8 mouse cellular contexts compared by ENCODE assay signal in the genomic region with DNA sequence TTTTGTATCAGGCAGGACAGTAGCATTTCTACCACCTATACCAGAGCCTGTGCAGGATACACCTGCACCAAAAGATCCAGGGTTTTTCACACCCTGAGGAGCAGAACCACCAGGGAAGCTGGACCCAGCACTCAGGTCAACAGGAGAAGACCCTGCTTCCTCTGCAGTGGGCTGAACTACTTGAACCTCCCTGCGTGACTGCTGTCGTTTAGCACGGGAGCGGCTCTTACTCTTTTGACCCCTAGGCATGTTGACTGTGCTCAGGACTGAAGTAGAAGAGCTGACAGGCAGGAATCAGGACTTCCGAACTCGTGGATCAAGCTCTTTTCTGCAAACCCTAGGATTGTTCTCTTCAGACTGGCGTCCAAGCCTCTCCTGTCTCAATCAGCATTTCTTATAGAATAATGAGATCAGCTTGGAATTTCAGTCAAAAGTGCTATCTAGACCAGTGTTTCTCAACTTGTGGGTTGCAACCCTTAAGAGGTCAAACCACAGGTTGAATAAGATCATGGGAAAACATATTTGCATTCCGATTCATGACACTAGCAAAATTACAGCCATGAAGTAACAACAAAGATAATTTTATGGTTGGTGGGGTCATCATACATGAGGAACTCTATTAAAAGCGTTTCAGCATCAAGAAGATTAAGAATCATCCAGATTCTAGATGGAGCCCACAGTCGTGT. TPM values are rescaled to one million over a fixed set of nuclear protein-coding genes. Genes with fewer than 3 reads are reported as not detected.
DNase-seq lines count a peak whose midpoint lies in the region; ATAC-seq and TF ChIP-seq lines count a peak whose summit lies in the region.

No protein-coding gene starts in this region.

- H3K27ac ChIP-seq in MEL (ENCODE audit: control insufficient read depth, low read depth, low read length) = peak overlapping the region; percentile 81
- peak overlapping the region; percentile 94 for H3K27ac ChIP-seq in forebrain, embryonic 12.5 days
- H3K27ac ChIP-seq in limb, embryonic 10.5 days = peak overlapping the region; percentile 91
- H3K27ac ChIP-seq in neural tube, embryonic 13.5 days (replicated peaks) = peak overlapping the region; percentile 90

- TF ChIP-seq POLR2A in MEL (IDR thresholded peaks at IDR 0.05; ENCODE audit: control insufficient read depth in 1 of 2, insufficient read depth in 1 of 2, low read depth in 1 of 2, low read length in 2 of 2, poor library complexity in 1 of 2) = no peak

- peak overlapping the region; percentile 98 for H3K9ac ChIP-seq in MEL (ENCODE audit: control insufficient read depth, low read depth, low read length, poor library complexity, severe bottlenecking)
- H3K9ac ChIP-seq in forebrain, embryonic 12.5 days = peak overlapping the region; percentile 92
- H3K9ac ChIP-seq in neural tube, embryonic 13.5 days = peak overlapping the region; percentile 97

- no peaks in the 10 kb centered on the region for H3K9me3 ChIP-seq in MEL (replicated peaks; ENCODE audit: insufficient read depth, low read length)
- no peaks in the 10 kb centered on the region for H3K9me3 ChIP-seq in forebrain, embryonic 12.5 days
- H3K9me3 ChIP-seq in limb, embryonic 10.5 days (replicated peaks) = no peaks in the 10 kb centered on the region
- H3K9me3 ChIP-seq in neural tube, embryonic 13.5 days = no peaks in the 10 kb centered on the region

- peaks cover 0 to 14% of the 10 kb centered on the region in 2 experiments; a peak in 3 of 4 replicates for H3K36me3 ChIP-seq in MEL (ENCODE audit: control insufficient read depth in 1 of 2, insufficient read depth in 2 of 2, low read length in 2 of 2)
- no peaks in the 10 kb centered on the region; the same call in 1 of the 2 replicates for H3K36me3 ChIP-seq in forebrain, embryonic 12.5 days (replicated peaks)
- peaks cover 13% of the 10 kb centered on the region for H3K36me3 ChIP-seq in limb, embryonic 10.5 days
- no peaks in the 10 kb centered on the region for H3K36me3 ChIP-seq in neural tube, embryonic 13.5 days

- peaks cover 29% of the 10 kb centered on the region for H3K79me2 ChIP-seq in MEL (ENCODE audit: control insufficient read depth, insufficient read depth, low read length, poor library complexity)

- peak overlapping the region; percentile 57 to 100 for H3K4me3 ChIP-seq in MEL (ENCODE audit: control insufficient read depth in 1 of 2, insufficient read depth in 1 of 2, low read depth in 2 of 2, low read length in 2 of 2)
- peak overlapping the region; percentile 91 for H3K4me3 ChIP-seq in forebrain, embryonic 12.5 days (replicated peaks)
- H3K4me3 ChIP-seq in limb, embryonic 10.5 days = peak overlapping the region; percentile 69
- H3K4me3 ChIP-seq in neural tube, embryonic 13.5 days = peak overlapping the region; percentile 96

- TF ChIP-seq CTCF in MEL (IDR thresholded peaks at IDR 0.05 in 2 of 3, conservative IDR thresholded peaks at IDR 0.05 in 1 of 3; ENCODE audit: control insufficient read depth in 1 of 3, insufficient read depth in 1 of 3, low read depth in 2 of 3, low read length in 3 of 3, poor library complexity in 1 of 3, severe bottlenecking in 1 of 3) = no peak

- TF ChIP-seq RAD21 in MEL (IDR thresholded peaks at IDR 0.05; ENCODE audit: low read depth, low read length) = no peak

- no peak for TF ChIP-seq EP300 in MEL (IDR thresholded peaks at IDR 0.05; ENCODE audit: low read depth in 1 of 2, low read length in 2 of 2)

- H3K27me3 ChIP-seq in MEL (ENCODE audit: control insufficient read depth in 1 of 2, insufficient read depth in 2 of 2, low read length in 2 of 2) = no peaks in the 10 kb centered on the region; a peak in 1 of 4 replicates
- H3K27me3 ChIP-seq in forebrain, embryonic 12.5 days = no peaks in the 10 kb centered on the region
- no peaks in the 10 kb centered on the region for H3K27me3 ChIP-seq in limb, embryonic 10.5 days (ENCODE audit: low read depth, poor library complexity, severe bottlenecking)
- no peaks in the 10 kb centered on the region for H3K27me3 ChIP-seq in neural tube, embryonic 13.5 days

- no peak for ATAC-seq in forebrain, embryonic 12.5 days (ENCODE audit: low FRiP score)
- no peak for ATAC-seq in neural tube, embryonic 13.5 days (ENCODE audit: low read depth)
- no peak for ATAC-seq in CD4-positive, CD25-positive, alpha-beta regulatory T cell, adult 4 months

- H3K4me1 ChIP-seq in MEL (ENCODE audit: control insufficient read depth in 1 of 2, insufficient read depth in 2 of 2, low read length in 2 of 2) = peaks cover 0 to 3% of the 10 kb centered on the region in 2 experiments; a peak in 2 of 4 replicates
- H3K4me1 ChIP-seq in forebrain, embryonic 12.5 days = peaks cover 26% of the 10 kb centered on the region
- peaks cover 17% of the 10 kb centered on the region for H3K4me1 ChIP-seq in limb, embryonic 10.5 days
- H3K4me1 ChIP-seq in neural tube, embryonic 13.5 days (replicated peaks) = peaks cover 25% of the 10 kb centered on the region

- DNase-seq in heart, adult 11 months = peak; percentile 86
- no peak for DNase-seq in heart, postnatal 4 days
- no peak for DNase-seq in MEL (ENCODE audit: low read depth, low spot score)
- peak; percentile 39 for DNase-seq in limb, embryonic 10.5 days (ENCODE audit: low spot score)
- no peak for DNase-seq in adrenal gland, postnatal 25 days

- WGBS in forebrain, embryonic 12.5 days = 27% methylated on average over 10 of the region's 10 CpGs
- WGBS in limb, embryonic 10.5 days = 23% methylated on average over 10 of the region's 10 CpGs
- 21% methylated on average over 10 of the region's 10 CpGs for WGBS in neural tube, embryonic 13.5 days

- H3K4me2 ChIP-seq in forebrain, embryonic 12.5 days = peak overlapping the region; percentile 78
- peak overlapping the region; percentile 76 for H3K4me2 ChIP-seq in neural tube, embryonic 13.5 days

TF ChIP-seq in MEL, 35 proteins besides CTCF, POLR2A, EP300 and RAD21:
- TF ChIP-seq USF1 (IDR thresholded peaks at IDR 0.05; ENCODE audit: low read depth, low read length) = no peak
- 0 out of 2 replicates have a peak, but pooled peaks have one; percentile 6 for TF ChIP-seq ETS1 (IDR thresholded peaks at IDR 0.05; ENCODE audit: low read depth, low read length)
- TF ChIP-seq TBP (IDR thresholded peaks at IDR 0.05; ENCODE audit: low read depth, low read length) = no peak
- no peak for TF ChIP-seq KAT2A (conservative IDR thresholded peaks at IDR 0.05; ENCODE audit: low read depth, low read length)
- TF ChIP-seq MXI1 (IDR thresholded peaks at IDR 0.05; ENCODE audit: low read depth, low read length) = peak; percentile 27; the same call in 1 of the 2 replicates
- no peak for TF ChIP-seq ZNF384 (IDR thresholded peaks at IDR 0.05; ENCODE audit: low read depth, low read length)

RNA-seq across cellular contexts. Expression of gene Ctdspl2, which starts 0.7 kb away (rescaled TPM):
- 10 to 100 TPM; 35.4 to 37.7 TPM for total RNA-seq in heart, postnatal 4 days (2021)
- 23.2 and 25.6 TPM in 2 replicates for total RNA-seq in MEL (2012; rRNA removed)
- polyA plus RNA-seq in MEL (2012; ENCODE audit: insufficient read depth in 1 of 2, insufficient read length in 2 of 2, low read depth in 1 of 2, low replicate concordance in 2 of 2, missing spikeins in 1 of 2) = 10 to 100 TPM; 16.6 to 57.2 TPM
- polyA plus RNA-seq in forebrain, embryonic 12.5 days (2016; fragmentation: Nextera tagmentation; extraction: Ambion mirVana) = 73.0 and 78.9 TPM in 2 replicates
- polyA plus RNA-seq in limb, embryonic 10.5 days (2016; fragmentation: Nextera tagmentation; extraction: Ambion mirVana) = 48.1 and 64.5 TPM in 2 replicates
- polyA plus RNA-seq in neural tube, embryonic 13.5 days (2015; fragmentation: Nextera tagmentation; extraction: Ambion mirVana) = 30.9 and 35.2 TPM in 2 replicates
- 10 to 100 TPM; 58.8 to 78.8 TPM for polyA plus RNA-seq in CD4-positive, CD25-positive, alpha-beta regulatory T cell, adult 4 months (2017; shearing (Covaris generic))
- 34.8 and 35.1 TPM in 2 replicates for total RNA-seq in adrenal gland, postnatal 25 days (2021)

RNA-seq across cellular contexts. Expression of gene Mageb3, which starts 0.8 kb away (rescaled TPM):
- total RNA-seq in heart, postnatal 4 days (2021) = under 1 TPM; 0.18 to 0.29 TPM
- not detected in 2 replicates for total RNA-seq in MEL (2012; rRNA removed)
- polyA plus RNA-seq in MEL (2012; ENCODE audit: insufficient read depth in 1 of 2, insufficient read length in 2 of 2, low read depth in 1 of 2, low replicate concordance in 2 of 2, missing spikeins in 1 of 2) = under 1 TPM in 1 of 2 experiments, not detected in 1; 0.03 TPM
- 0.54 and 0.56 TPM in 2 replicates for polyA plus RNA-seq in forebrain, embryonic 12.5 days (2016; fragmentation: Nextera tagmentation; extraction: Ambion mirVana)
- polyA plus RNA-seq in limb, embryonic 10.5 days (2016; fragmentation: Nextera tagmentation; extraction: Ambion mirVana) = 0.26 and 0.54 TPM in 2 replicates
- 0.53 and 0.85 TPM in 2 replicates for polyA plus RNA-seq in neural tube, embryonic 13.5 days (2015; fragmentation: Nextera tagmentation; extraction: Ambion mirVana)
- not detected for polyA plus RNA-seq in CD4-positive, CD25-positive, alpha-beta regulatory T cell, adult 4 months (2017; shearing (Covaris generic))
- not detected in 2 replicates for total RNA-seq in adrenal gland, postnatal 25 days (2021)

Comparison
In these comparisons a context has a peak if more than half of its experiments do, and no peak if none do; other contexts are left out.
1. DNase-seq: peak in heart, adult 11 months (single experiment) and limb, embryonic 10.5 days (single experiment); none in heart, postnatal 4 days (single experiment), MEL (single experiment) and adrenal gland, postnatal 25 days (single experiment).
2. Peak in every context shown above with its lines, with median percentiles within 50 percentile points of each other: H3K27ac ChIP-seq, H3K4me3 ChIP-seq and H3K9ac ChIP-seq.